Mouse (Mus musculus): ENCODE results near the gene Rsg1.

DNA sequence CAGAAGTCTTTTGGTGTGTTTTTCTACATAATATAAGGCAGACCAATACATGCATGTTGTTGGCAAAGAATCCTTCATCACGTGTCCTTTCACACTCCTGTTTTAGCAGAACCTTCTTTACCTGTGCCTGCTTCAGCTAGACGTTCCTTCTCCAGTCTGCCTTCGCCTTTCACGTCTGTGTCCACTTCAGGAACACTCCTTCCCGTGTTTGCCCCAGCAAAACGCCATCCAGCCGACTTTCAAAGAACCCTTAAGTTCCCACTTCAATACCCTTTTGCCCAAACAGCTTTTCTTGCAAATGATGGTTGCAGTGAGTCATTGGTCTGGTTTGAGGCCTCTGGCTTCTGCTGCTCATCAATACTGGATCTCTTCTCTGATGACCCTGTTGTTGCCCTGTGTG lies 22.5 kb upstream of the Rsg1 start:
- TF ChIP-seq CTCF (IDR thresholded peaks at IDR 0.05; ENCODE audit: control insufficient read depth, insufficient read depth, insufficient replicate concordance, low read depth, low read length) (no peak), POLR2A (IDR thresholded peaks at IDR 0.05; ENCODE audit: control insufficient read depth, low read depth, low read length) (no peak)
